Mouse (Mus musculus) layer of hippocampus, adult 9-11 months (tissue): ENCODE measurements around the gene Rnf207.

Experiments
- DNase-seq: peaks from one replicate; pipeline ENCODE4 v3.0.0; 2022

The Rnf207 gene

DNA sequence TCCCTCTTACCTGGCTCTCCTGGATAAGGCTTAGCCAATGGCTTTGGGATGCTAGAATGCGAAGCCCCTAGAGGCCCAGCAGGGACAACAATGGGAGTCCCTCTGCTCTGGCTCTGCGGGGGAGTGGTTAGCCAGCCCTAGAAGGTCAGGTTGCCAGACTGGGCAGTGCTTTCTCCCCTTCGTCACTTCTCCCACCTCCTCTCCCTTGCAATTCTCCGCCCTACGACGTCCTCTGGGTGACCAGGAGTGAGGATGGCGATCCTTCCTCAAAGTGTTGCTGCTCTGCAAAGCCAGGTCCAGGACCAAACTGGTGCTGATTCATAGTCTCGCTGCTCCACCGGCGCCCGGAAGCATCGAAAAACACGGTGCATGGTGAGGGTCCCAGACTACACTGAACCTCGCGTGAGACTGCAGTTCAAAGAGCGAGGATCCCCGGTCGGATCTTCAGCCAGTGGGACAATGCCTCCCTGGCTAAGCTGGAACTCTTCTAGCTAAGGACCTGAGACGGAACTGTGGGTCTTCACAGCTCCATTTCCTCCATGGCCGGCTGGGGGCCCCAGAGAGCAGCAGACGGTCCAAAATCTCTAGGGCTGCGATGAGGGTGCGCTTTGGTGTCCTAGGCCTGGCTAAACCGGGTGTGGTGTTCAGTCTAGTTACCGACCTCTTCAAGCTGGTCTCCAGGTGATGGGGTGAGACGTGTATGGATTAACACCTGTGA is at the start of gene Rnf207:
Gene Rnf207, minus strand, starts transcription at position 477 of the 718 bp plus-strand sequence.
- no peak for DNase-seq

DNA sequence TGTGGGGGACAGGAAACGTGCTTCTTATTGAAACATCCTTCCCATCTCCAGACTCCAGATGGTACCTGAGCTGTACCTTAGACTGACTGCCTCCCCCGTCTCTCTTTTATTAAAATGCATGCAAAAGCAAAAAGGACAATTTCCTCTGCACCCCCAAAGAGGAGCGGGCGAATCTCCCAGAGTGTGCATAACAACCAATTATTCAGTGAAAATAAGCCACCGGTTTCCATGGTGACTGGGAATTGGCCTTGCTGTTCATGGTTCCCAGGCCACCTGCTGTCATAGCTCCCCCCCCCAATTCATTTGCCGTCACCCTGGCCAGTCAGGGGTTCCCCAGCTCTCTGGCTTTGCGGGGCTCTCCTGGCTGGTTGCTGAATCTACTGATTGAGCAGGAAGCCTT is 46.4 kb upstream of the Rnf207 start:
- DNase-seq, result peak; percentile 58

DNA sequence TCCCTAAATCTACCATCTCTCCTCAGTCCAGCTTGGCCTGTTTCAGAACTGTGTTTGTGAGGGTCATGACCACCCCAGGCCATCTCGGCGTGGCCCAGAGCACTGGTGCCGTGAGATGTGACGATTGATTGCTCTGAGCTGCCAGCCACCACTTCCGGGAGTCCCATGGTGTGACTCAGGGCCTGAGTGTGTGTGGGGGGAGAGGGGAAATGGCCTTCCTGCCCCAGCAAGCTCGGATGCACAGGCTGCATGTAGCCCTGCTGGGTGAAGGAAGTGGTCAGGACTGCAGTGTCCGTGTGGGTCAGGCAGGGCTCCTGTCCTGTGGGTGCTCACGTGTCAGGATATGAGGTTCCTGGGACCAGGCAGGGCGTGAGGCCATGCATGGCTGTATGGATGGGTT is 43.4 kb upstream of the Rnf207 start:
- DNase-seq, result no peak

- DNase-seq, result no peak
Measured at GRCm38 (mm10) chr4:152360855-152361254, 42.1 kb upstream of the Rnf207 start.

- DNase-seq, result no peak
Measured at GRCm38 (mm10) chr4:152359700-152360099, 40.9 kb upstream of the Rnf207 start.

- no peak for DNase-seq
Measured at GRCm38 (mm10) chr4:152355672-152356071, 36.9 kb upstream of the Rnf207 start.

- DNase-seq, result peak; percentile 61
Measured at GRCm38 (mm10) chr4:152353886-152354637, 35.3 kb upstream of the Rnf207 start.

- DNase-seq, result no peak
Measured at GRCm38 (mm10) chr4:152351422-152352305, 32.9 kb upstream of the Rnf207 start.

- no peak for DNase-seq
Measured at GRCm38 (mm10) chr4:152350722-152351421, 32.1 kb upstream of the Rnf207 start.

DNA sequence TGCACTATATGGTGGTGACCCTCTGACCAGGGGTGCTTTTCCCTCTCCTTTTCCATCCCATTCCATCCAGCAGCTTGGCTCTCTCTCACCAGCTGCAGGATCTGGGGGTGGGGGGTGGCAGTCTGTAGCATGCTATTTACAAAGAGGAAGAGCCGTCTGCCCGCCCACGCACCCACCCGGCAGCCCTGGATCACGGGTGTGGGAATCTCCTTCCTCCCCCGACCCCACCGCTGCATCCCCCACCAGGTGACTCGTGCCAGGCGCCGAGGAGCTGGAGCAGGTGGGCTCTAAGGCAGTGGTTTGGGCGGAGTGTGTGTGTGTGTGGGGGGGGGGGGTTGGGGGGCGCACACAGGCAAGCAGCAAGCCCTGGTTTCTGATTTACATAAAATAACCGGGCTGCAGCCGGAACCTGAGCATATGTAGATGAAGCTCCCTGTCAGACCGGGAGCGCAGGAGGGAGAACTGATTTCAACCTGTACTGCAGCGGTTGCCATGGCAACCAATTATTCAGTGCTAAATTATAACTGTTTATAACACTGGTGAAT is 31.1 kb upstream of the Rnf207 start:
- DNase-seq, result peak; percentile 90

GRCm38 (mm10) chr4:152345120-152345889 is 26.5 kb upstream of the Rnf207 start:
- peak; percentile 71 for DNase-seq

DNA sequence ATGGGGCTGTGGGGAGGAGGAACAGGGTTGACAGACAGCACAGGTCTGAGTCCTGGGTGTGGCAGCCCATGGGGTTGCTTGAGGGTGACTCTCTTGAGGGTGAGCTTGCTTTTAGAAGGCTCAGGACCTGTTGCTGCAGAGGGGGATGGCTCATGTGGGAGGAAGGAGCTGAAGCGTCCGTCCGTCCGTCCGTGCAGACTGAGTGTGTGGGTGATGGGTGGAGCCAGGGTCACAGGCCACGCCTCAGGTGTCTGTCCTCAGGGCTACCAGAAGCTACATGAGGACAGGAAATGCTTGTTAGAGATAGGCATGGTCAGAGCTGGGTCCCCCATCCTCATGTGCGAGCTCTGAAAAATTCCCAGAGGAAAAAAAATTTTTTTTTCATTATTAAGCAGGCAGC is 25.9 kb upstream of the Rnf207 start:
- DNase-seq, result no peak

- DNase-seq, result no peak
Measured at GRCm38 (mm10) chr4:152343296-152343695, 24.5 kb upstream of the Rnf207 start.

DNA sequence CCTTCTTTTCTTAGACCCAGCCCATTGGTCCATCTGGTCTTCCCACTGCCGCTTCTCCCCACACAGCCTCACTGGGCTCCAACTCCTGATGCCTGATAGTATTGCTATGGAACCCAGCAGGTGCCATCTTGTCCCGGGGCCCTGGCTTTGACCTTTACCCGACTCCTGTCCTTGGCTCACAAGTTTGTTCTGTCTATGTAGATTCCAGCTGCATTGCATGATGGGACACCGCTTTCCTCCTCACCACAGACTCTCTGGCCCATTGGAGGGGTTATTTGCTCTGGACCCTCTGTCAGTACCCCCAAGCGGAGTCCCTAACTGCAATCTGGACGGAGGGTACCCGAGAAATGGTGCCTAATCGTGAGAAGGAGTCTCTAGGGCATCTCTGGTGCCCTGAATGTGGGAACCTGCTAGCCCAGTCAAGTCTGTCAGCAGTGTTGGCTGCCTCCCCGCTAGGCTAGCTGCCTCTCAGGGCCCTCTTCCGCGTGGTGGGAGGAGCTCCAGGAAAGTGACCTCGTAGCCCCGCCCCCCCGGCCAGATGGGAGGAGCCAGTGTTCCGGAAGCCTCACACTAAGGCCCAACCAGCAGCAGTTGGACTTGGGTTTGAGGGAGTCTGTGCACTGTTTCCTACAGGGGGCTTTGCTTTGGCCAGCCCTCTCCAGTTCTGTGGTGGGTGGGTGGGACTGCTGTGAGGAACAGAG is 21.9 kb upstream of the Rnf207 start:
- no peak for DNase-seq

DNA sequence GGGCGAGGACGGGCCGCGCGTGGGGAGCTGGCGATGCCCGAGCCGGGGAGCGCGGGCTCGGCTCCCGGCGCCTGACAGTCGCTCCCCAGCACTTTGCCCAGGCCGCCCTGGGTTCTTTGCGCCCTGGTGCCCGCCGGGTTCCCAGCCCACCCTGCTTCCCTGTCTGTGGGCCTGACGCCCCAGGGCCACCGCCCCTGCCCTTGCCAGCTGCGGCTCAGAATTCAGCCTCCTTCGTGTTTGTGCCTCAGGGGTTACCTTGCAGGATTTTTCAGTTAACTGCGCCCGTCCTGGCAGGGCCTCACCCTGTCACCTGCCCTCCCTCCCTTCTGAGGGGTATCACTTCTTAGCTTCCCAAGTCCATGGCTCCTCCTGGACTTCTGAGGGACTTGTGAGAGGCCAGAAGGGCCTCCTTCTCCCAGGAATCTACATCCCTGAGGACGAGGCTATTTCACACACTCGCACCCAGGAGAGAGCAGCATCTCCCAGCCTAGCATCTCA is 20.5 kb upstream of the Rnf207 start:
- DNase-seq, result no peak

GRCm38 (mm10) chr4:152338419-152339292 is 19.9 kb upstream of the Rnf207 start, which contains the start of gene Chd5:
Gene Chd5, plus strand, starts transcription at chr4:152338651.
- peak; percentile 60 for DNase-seq

DNA sequence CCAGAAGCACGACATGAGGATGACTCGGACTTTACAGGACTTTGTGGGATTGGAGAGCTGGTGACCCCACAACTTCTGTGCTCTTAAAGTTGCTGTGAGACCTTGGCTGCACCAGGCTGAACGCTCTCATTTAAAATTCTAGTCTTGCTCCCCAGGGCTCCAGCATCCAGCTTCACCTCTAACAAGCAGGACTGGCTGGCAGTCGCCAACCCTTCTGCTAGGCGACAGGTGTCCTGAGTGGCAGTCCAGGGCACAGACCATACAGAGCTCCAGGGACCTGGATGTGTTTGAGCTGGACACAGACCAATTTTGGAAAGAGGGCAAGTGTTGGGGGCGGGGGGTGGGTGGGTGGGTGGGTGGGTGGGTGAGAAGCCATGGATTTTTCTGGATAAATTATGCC is 19.0 kb upstream of the Rnf207 start:
- no peak for DNase-seq

DNA sequence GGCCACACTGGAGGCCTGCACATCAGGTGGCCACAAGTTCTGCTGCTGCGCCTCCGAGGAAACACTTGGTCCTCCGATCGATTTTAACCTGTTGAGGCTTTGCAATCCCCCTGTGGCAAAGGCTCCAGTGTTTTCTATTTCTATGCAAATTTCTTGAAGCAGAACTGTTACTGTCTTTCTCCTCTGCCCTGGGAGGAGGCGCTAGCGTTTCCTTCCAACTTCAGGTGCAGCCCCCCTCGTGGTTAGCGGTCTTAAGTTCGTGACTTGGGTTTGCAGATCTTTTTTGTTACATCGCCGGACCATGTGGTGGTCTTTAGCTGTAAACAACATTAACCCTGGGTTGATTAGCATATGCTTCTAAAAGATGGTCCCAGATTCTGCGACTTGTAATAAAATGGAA is 14.8 kb upstream of the Rnf207 start:
- DNase-seq, result no peak

GRCm38 (mm10) chr4:152332952-152333351 is 14.2 kb upstream of the Rnf207 start:
- DNase-seq, result no peak

DNA sequence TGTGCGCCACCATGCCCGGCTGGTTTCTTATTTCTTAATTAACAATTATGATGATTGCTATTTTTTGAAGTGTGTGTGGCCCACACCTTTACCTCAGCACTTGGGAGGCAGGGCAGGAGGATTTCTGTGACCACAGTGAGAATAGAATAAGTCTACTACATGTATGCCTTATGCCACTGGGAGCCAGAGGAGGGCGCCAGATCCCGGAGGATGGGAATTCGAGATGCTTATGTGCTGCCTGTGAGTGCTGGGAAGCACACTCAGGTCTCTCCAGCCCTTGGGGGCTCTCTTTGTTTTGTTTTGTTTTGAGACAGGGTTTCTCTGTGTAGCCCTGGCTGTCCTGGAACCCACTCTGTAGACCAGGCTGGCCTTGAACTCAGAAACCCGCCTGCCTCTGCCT is 9.9 kb upstream of the Rnf207 start:
- DNase-seq, result no peak
